8 mouse cellular contexts compared by ENCODE assay signal in the genomic region with DNA sequence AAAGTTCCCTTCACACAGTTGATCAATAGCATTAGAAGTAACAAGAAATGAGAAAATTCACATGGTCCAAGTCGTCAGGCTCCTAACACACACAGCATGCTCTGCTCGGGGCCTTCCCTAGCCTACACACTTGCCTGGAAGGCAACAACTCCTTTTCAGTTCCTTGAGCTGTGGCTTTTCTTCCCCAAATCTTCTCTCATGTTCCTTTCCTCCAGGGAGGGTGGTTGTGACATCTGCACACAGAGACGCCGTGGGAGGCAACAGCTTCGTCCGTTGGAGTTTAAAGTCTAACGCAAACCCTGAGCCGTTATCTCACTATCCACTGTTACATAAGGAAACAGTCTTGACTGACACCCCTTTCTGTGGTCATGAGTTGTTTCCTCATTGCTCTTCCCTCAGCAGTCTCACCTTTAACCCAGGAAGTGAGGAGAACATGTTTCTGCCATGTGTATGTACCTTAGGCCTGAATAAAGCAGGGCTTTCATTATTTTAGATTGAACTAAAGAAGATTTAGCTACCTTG.
A peak's percentile ranks its signal among the peaks of the same experiment; 100 is the strongest.
DNase-seq lines count a peak whose midpoint lies in the region; TF ChIP-seq lines count a peak whose summit lies in the region.

No protein-coding gene starts in this region.

- peaks cover 19 to 57% of the 10 kb centered on the region in 2 experiments for H3K4me1 ChIP-seq in MEL (ENCODE audit: control insufficient read depth in 1 of 2, insufficient read depth in 2 of 2, low read length in 2 of 2)

- peaks cover 0 to 62% of the 10 kb centered on the region in 2 experiments; a peak in 2 of 4 replicates for H3K36me3 ChIP-seq in MEL (ENCODE audit: control insufficient read depth in 1 of 2, insufficient read depth in 2 of 2, low read length in 2 of 2)

- peak overlapping the region; percentile 75 for H3K9ac ChIP-seq in MEL (ENCODE audit: control insufficient read depth, low read depth, low read length, poor library complexity, severe bottlenecking)

- peak; percentile 44 to 84; a peak in 2 of 4 replicates for TF ChIP-seq POLR2A in MEL (IDR thresholded peaks at IDR 0.05; ENCODE audit: control insufficient read depth in 1 of 2, insufficient read depth in 1 of 2, low read depth in 1 of 2, low read length in 2 of 2, poor library complexity in 1 of 2)

- H3K4me3 ChIP-seq in MEL (ENCODE audit: control insufficient read depth in 1 of 2, insufficient read depth in 1 of 2, low read depth in 2 of 2, low read length in 2 of 2) = peak overlapping the region; percentile 48 to 50

- no peak for TF ChIP-seq CTCF in MEL (IDR thresholded peaks at IDR 0.05 in 2 of 3, conservative IDR thresholded peaks at IDR 0.05 in 1 of 3; ENCODE audit: control insufficient read depth in 1 of 3, insufficient read depth in 1 of 3, low read depth in 2 of 3, low read length in 3 of 3, poor library complexity in 1 of 3, severe bottlenecking in 1 of 3)

- peak overlapping the region; percentile 99 for H3K27ac ChIP-seq in MEL (ENCODE audit: control insufficient read depth, low read depth, low read length)

- TF ChIP-seq EP300 in MEL (IDR thresholded peaks at IDR 0.05; ENCODE audit: low read depth in 1 of 2, low read length in 2 of 2) = peak; percentile 87 to 98

- DNase-seq in adrenal gland, postnatal 14 days = peak; percentile 39
- DNase-seq in adrenal gland, adult 18-20 months (ENCODE audit: low spot score in 2 of 2) = no peak
- DNase-seq in MEL (ENCODE audit: low read depth, low spot score) = peak; percentile 95
- peak; percentile 15 to 66 for DNase-seq in left cerebral cortex, adult 9 months (ENCODE audit: low spot score in 2 of 2)
- peak; percentile 16 to 42 for DNase-seq in right cerebral cortex, postnatal 36 days (ENCODE audit: low spot score in 2 of 2)
- no peak for DNase-seq in heart, postnatal 4 days
- DNase-seq in urinary bladder, postnatal 14 days (ENCODE audit: low spot score) = no peak
- no peak for DNase-seq in gastrocnemius, postnatal 25 days

- no peaks in the 10 kb centered on the region for H3K9me3 ChIP-seq in MEL (replicated peaks; ENCODE audit: insufficient read depth, low read length)

- H3K27me3 ChIP-seq in MEL (ENCODE audit: control insufficient read depth in 1 of 2, insufficient read depth in 2 of 2, low read length in 2 of 2) = no peaks in the 10 kb centered on the region

- peaks cover 2% of the 10 kb centered on the region for H3K79me2 ChIP-seq in MEL (ENCODE audit: control insufficient read depth, insufficient read depth, low read length, poor library complexity)

- TF ChIP-seq RAD21 in MEL (IDR thresholded peaks at IDR 0.05; ENCODE audit: low read depth, low read length) = no peak; the same call in 1 of the 2 replicates

TF ChIP-seq in MEL, 35 proteins besides CTCF, POLR2A, EP300 and RAD21:
- TF ChIP-seq ELF1 (IDR thresholded peaks at IDR 0.05; ENCODE audit: low read depth, low read length) (peak; percentile 81), CHD2 (IDR thresholded peaks at IDR 0.05; ENCODE audit: low read length) (no peak; the same call in 1 of the 2 replicates), RCOR1 (IDR thresholded peaks at IDR 0.05; ENCODE audit: low read depth, low read length) (no peak), MAZ (IDR thresholded peaks at IDR 0.05; ENCODE audit: low read depth, low read length) (peak; percentile 83), MAFK (IDR thresholded peaks at IDR 0.05; ENCODE audit: borderline replicate concordance, low read depth, low read length) (no peak), UBTF (IDR thresholded peaks at IDR 0.05; ENCODE audit: borderline replicate concordance, insufficient read depth, low read depth, low read length) (no peak), SIN3A (IDR thresholded peaks at IDR 0.05; ENCODE audit: low read length) (peak; percentile 87), KAT2A (conservative IDR thresholded peaks at IDR 0.05; ENCODE audit: low read depth, low read length) (no peak), E2F4 (IDR thresholded peaks at IDR 0.05; ENCODE audit: borderline replicate concordance, low read depth, low read length) (no peak), MXI1 (IDR thresholded peaks at IDR 0.05; ENCODE audit: low read depth, low read length) (peak; percentile 74), SMC3 (IDR thresholded peaks at IDR 0.05; ENCODE audit: low read depth, low read length) (no peak), ZC3H11A (IDR thresholded peaks at IDR 0.05; ENCODE audit: low read depth, low read length) (no peak), TBP (IDR thresholded peaks at IDR 0.05; ENCODE audit: low read depth, low read length) (peak; percentile 86), ZKSCAN1 (IDR thresholded peaks at IDR 0.05; ENCODE audit: low read depth, low read length) (no peak), MYC (IDR thresholded peaks at IDR 0.05; ENCODE audit: low read depth, low read length) (peak; percentile 96), BHLHE40 (IDR thresholded peaks at IDR 0.05; ENCODE audit: borderline replicate concordance, low read depth, low read length) (peak; percentile 70; the same call in 1 of the 2 replicates), ZNF384 (IDR thresholded peaks at IDR 0.05; ENCODE audit: low read depth, low read length) (no peak), MEF2A (IDR thresholded peaks at IDR 0.05; ENCODE audit: extremely low read depth, insufficient replicate concordance, low read depth, low read length, poor library complexity, severe bottlenecking) (no peak), JUND (IDR thresholded peaks at IDR 0.05; ENCODE audit: low read depth, low read length) (no peak), USF2 (IDR thresholded peaks at IDR 0.05; ENCODE audit: borderline replicate concordance in 1 of 2, insufficient read depth in 1 of 2, low read depth in 1 of 2, low read length in 2 of 2) (no peak), USF1 (IDR thresholded peaks at IDR 0.05; ENCODE audit: low read depth, low read length) (no peak), POLR2AphosphoS5 (IDR thresholded peaks at IDR 0.05; ENCODE audit: borderline replicate concordance, low read depth, low read length) (peak; percentile 20; the same call in 1 of the 2 replicates), POLR2AphosphoS2 (IDR thresholded peaks at IDR 0.05; ENCODE audit: low read length) (peak; percentile 44; the same call in 1 of the 2 replicates), ETS1 (IDR thresholded peaks at IDR 0.05; ENCODE audit: low read depth, low read length) (peak; percentile 97), TAL1 (IDR thresholded peaks at IDR 0.05; ENCODE audit: low read length) (peak; percentile 76), GATA1 (IDR thresholded peaks at IDR 0.05; ENCODE audit: low read depth, low read length) (peak; percentile 90), TCF12 (IDR thresholded peaks at IDR 0.05; ENCODE audit: low read depth, low read length) (peak; percentile 85), HCFC1 (IDR thresholded peaks at IDR 0.05; ENCODE audit: low read depth, low read length) (peak; percentile 55), GABPA (IDR thresholded peaks at IDR 0.05; ENCODE audit: low read depth, low read length) (no peak), NELFE (IDR thresholded peaks at IDR 0.05; ENCODE audit: low read depth, low read length) (peak; percentile 60), ZMIZ1 (IDR thresholded peaks at IDR 0.05; ENCODE audit: low read depth, low read length) (no peak), MAX (IDR thresholded peaks at IDR 0.05; ENCODE audit: low read length) (peak; percentile 60), NRF1 (IDR thresholded peaks at IDR 0.05; ENCODE audit: insufficient read depth, low read depth, low read length, poor library complexity, severe bottlenecking) (no peak), MYB (IDR thresholded peaks at IDR 0.05; ENCODE audit: low read depth, low read length) (peak; percentile 97)

Comparison
In these comparisons a context has a peak if more than half of its experiments do, and no peak if none do; other contexts are left out.
1. DNase-seq: peak in adrenal gland, postnatal 14 days (single experiment), MEL (single experiment), left cerebral cortex, adult 9 months (2 of 2) and right cerebral cortex, postnatal 36 days (2 of 2); none in adrenal gland, adult 18-20 months (0 of 2), heart, postnatal 4 days (single experiment), urinary bladder, postnatal 14 days (single experiment) and gastrocnemius, postnatal 25 days (single experiment).